Mouse (Mus musculus) adipose tissue, adult 10 weeks (tissue): ENCODE results near the gene St6galnac1. TPM values are rescaled to one million over a fixed set of nuclear protein-coding genes. Genes with fewer than 3 reads are reported as not detected.

Source experiments
- polyA plus RNA-seq: library from polyadenylated mRNA; stranded (reverse); fragments of 350-450 nt; fragmentation: Illumina TruSeq; extraction: RNeasy Lipid Tissue Mini Kit (QIAGEN cat#74804); gene quantifications from one replicate; pipeline ENCODE4 v1.2.3, GENCODE M21; 2014; ENCODE audit warnings: low read depth, low replicate concordance

St6galnac1 gene
- polyA plus RNA-seq: not detected

GRCm38 (mm10) chr11:116775407-116775806 is at the start of gene St6galnac1:
St6galnac1 (minus strand) TSS chr11:116775507.

Other genes with a start within 250 kb of the St6galnac1 start
- 15.7 TPM for gene Sphk1, start 244.6 kb downstream of the St6galnac1 start, polyA plus RNA-seq
- 17.5 TPM for gene Ube2o, start 194.1 kb downstream of the St6galnac1 start, polyA plus RNA-seq
- gene Aanat, start 189.1 kb downstream of the St6galnac1 start, polyA plus RNA-seq: not detected
- gene Rhbdf2, start 148.5 kb downstream of the St6galnac1 start, polyA plus RNA-seq: 14.5 TPM
- 3.3 TPM for gene Prcd, start 122.0 kb downstream of the St6galnac1 start, polyA plus RNA-seq
- gene Cygb, start 121.2 kb downstream of the St6galnac1 start, polyA plus RNA-seq: 43.7 TPM
- 15.9 TPM for gene Mxra7, start 52.5 kb upstream of the St6galnac1 start, polyA plus RNA-seq
- gene Mettl23, start 67.8 kb upstream of the St6galnac1 start, polyA plus RNA-seq: 27.8 TPM
- 29.4 TPM for gene Jmjd6, start 67.9 kb upstream of the St6galnac1 start, polyA plus RNA-seq
- 41.4 TPM for gene Mfsd11, start 76.9 kb upstream of the St6galnac1 start, polyA plus RNA-seq
- gene Srsf2, start 77.6 kb upstream of the St6galnac1 start, polyA plus RNA-seq: 261 TPM
- not detected for gene Mgat5b, start 143.4 kb upstream of the St6galnac1 start, polyA plus RNA-seq